Mouse (Mus musculus) spleen, adult 10 weeks (tissue): Measurements from ENCODE around the gene Naga. TPM values are rescaled to one million over a fixed set of nuclear protein-coding genes. Genes with fewer than 3 reads are reported as not detected.

Source experiments
- polyA plus RNA-seq: library from polyadenylated mRNA; stranded (reverse); fragments of 350-450 nt; fragmentation: Illumina TruSeq; extraction: RNeasy Lipid Tissue Mini Kit (QIAGEN cat#74804); gene quantifications from one replicate; pipeline ENCODE4 v1.2.3, GENCODE M21; 2015; ENCODE audit warnings: low replicate concordance; ENCODE audit not compliant: insufficient read depth

Naga gene
- polyA plus RNA-seq = 51.6 TPM

DNA sequence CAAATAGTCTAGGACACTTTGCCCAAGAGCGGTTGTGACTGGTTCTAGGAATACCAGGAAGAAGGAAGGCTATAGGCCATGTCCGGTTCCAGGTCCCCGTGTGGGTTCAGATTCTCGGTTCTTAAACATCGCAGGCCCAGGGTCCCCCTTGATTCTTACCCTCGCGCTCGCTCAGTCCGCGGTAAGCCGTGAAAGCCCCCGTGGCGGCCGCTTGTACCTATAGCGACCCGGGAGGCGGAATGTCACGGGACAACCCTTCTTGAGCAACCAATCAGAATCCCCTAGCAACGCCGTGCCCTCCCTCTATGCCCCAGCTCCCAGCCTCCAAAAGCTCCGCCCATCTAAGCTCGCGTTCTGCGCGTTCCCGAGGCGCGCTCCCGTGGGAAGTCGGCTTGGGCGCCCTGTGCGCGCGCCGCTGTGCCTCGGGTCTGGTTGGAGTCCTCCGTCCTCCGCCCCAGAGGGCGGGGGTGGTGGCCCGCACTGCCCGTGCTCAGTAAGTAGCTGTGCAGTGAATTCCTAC is at the start of gene Naga, which contains the start of the genes Pheta2 and Smdt1:
Gene Naga (minus strand): TSS at position 333 of the 520 bp plus-strand sequence.
Gene Pheta2 (plus strand): TSS at position 350 of the 520 bp plus-strand sequence.
Gene Smdt1 (plus strand): TSS at position 367 of the 520 bp plus-strand sequence.

DNA sequence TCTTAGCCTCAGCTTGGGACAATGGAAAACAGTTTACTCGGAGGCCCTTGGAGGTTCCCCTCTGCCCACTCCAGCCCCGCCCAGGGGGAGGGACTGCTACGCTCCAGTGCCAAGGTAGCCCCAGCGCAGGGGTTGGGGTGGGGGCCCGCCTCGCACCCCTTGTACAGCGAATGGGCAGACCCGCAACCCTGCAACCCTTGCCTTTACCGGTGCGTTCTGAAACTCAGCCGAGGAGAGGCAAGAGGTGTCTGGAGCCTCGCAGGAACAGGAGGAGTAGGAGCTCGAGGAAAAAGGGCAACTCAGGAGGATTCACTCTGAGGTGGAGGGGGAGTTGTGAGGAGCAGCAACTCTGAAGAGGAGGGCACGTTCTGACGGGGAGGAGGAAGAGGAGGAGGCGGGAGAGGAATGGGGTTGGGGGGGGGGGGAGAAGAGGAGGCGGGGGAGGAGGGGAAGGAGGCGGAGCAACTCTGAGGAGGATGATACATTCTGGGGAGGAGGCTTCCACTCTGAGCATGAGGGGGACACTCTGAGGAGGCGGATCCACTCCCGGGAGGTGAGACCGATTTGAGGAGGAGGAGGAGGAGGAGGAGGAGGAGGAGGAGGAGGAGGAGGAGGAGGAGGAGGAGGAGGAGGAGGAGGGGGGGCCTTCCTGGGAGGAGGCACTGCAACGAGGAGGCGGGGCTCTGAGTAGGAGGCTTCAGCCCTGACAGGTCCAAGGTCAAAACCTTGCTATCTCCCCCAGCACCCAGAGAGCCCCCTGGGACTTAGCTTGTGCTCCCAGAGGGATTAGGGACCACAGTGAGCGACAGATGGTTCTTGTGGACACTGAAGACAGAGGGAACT is 41.4 kb upstream of the Naga start, which contains the start of gene Cyp2d22:
Gene Cyp2d22 (minus strand): TSS at position 390 of the 843 bp plus-strand sequence.

DNA sequence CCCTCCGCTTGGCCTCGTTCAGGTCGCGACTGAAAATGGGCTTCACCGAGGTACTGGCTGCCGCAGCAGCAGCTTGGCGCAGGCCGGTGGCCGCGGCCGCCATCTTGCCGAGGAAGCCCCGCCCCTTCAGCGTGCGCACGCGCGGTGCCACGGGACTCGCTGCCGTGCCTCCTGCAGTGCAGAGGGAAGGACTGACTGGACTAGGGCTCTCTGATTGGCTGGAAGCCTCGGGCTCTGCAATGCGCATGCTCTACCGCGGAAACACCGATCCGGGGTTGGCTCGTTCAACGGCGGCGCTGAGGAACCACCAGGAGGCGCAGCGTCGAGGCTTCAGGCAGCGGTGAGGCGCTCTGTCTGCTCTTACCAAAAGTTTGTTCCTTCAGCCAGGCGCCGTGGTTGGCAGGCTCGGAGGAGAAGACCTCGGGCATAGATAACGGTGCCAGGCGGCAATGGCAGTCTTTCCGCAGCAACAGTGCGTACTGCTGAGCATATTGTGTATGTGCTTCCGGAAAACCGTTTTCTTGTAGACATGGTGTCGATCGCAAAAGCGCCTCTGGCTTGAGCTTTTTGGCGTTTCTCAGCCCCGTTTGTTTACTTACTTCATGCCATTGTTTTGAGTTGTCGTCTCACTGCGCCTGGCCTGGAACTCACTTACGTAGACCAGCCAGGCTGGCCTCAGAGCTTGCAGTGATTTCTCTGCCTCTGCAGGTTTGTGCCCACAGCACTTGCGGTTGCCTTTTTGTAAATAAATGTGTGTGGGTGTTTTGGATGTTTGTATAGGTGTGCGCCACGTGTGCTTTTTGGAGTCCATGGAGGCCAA is 15.6 kb upstream of the Naga start, which contains the start of gene Ndufa6:
Gene Ndufa6 (minus strand): TSS at position 197 of the 820 bp plus-strand sequence.

DNA sequence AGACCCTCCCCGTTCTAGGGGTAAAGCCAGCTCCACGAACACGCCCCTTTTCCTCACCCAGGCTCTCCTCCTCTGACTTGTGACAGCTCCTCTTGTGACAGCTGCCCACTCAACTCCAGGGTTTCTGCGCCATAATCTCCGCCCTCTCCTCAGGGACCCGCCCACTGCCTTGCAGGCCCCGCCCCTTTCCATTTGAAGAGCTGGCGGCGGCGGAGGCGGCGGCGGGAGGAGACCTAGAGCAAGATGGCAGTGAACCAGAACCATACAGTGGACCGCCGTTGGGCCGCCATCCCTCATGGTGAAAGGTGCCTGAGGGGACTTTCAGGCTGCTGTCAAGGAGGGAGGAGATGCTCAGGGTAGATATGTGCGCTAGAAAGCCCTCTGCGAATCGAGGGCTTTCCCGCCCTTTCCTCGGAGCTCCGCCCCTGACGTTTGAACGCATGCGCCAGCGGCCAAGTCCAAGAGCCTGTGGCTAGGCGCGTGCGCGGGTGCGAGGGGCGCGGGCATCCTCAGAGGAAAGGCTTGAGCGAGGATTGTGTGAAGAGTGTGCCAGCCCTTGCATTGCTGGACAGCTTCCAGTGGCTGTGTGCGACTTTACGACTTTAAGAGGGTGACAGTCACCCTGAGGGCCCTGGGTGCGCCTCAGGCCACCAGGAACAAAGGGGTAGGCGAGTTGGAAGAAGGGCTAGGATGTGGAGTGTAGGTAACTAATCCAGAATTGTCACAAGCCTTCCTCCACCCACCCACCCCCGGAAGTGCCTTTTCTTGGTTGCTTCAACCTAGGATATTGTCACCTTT is 39.8 kb downstream of the Naga start, which contains the start of gene Wbp2nl:
Gene Wbp2nl (plus strand): TSS at position 191 of the 798 bp plus-strand sequence.

Other genes with a start within 250 kb of the Naga start
- 33.7 TPM for gene Ccdc134, start 211.0 kb downstream of the Naga start, polyA plus RNA-seq
- gene Srebf2, start 191.7 kb downstream of the Naga start, polyA plus RNA-seq = 50.6 TPM
- gene Shisa8, start 126.1 kb downstream of the Naga start, polyA plus RNA-seq = 0.11 TPM
- 108 TPM for gene Tnfrsf13c, start 114.6 kb downstream of the Naga start, polyA plus RNA-seq
- gene Cenpm, start 94.2 kb downstream of the Naga start, polyA plus RNA-seq = 4.6 TPM
- gene 1500009C09Rik, start 86.5 kb downstream of the Naga start, polyA plus RNA-seq = not detected
- gene Sept3, start 64.0 kb downstream of the Naga start, polyA plus RNA-seq = 3.2 TPM
- gene Wbp2nl, start 40.0 kb downstream of the Naga start, polyA plus RNA-seq = not detected
- 4.0 TPM for gene Pheta2, start within 50 bp of the Naga start, polyA plus RNA-seq
- gene Smdt1, start within 50 bp of the Naga start, polyA plus RNA-seq = 64.5 TPM
- gene Ndufa6, start 15.4 kb upstream of the Naga start, polyA plus RNA-seq = 263 TPM
- 10.1 TPM for gene Cyp2d22, start 41.3 kb upstream of the Naga start, polyA plus RNA-seq
- gene Cyp2d11, start 55.1 kb upstream of the Naga start, polyA plus RNA-seq = not detected
- not detected for gene Cyp2d10, start 68.3 kb upstream of the Naga start, polyA plus RNA-seq
- not detected for gene Cyp2d9, start 94.5 kb upstream of the Naga start, polyA plus RNA-seq
- not detected for gene Cyp2d12, start 216.1 kb upstream of the Naga start, polyA plus RNA-seq